In the genomic region with DNA sequence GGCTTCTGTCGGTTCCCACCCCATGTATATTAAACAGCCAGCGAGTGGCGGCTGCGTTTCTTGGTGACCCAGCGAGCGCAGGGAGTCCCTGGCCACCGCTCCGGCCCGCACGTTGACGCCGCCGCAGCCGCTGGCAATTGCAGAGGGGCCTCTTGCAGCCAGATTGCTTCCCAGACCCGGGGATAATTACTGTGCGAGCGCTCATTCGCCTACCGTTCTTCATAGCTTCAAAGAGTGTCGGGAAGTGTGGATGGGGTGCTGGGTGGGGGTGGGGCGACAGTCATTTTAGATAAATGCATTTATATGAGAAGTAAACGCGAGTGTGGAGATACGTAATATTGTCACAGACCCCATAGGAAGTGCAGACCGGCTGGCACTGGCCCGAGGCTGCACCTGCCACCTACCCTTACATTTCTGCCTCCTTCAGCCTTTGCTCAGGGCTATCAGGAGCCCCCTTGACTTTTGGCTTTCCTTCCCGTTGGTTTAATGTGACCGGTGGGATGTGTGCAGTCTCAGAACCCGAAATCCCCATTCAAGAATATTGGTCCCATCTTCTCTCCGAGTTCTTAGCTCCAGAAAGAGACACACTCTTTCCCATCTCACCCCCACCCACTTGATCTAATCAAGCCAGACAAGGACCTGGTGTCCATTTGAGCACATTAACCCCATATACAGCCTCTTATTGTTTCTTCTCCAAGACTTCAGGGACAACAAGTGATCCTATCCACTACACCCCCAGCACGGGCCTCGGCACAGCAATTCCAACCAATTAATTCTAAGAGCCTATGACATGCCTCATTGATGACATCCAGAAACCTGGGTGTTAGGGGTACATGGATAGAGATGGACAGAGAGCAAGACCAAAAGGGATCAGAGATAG, we compare ENCODE assay signal across 8 mouse cellular contexts. TPM values are rescaled to one million over a fixed set of nuclear protein-coding genes. Genes with fewer than 3 reads are reported as not detected.
DNase-seq lines count a peak whose midpoint lies in the region; ATAC-seq and TF ChIP-seq lines count a peak whose summit lies in the region.

No protein-coding gene starts in this region.

- H3K9ac ChIP-seq in heart, postnatal 0 days (replicated peaks; ENCODE audit: low read depth, low read length): no peak overlapping the region
- H3K9ac ChIP-seq in embryonic facial prominence, embryonic 12.5 days: no peak overlapping the region
- no peak overlapping the region for H3K9ac ChIP-seq in hindbrain, postnatal 0 days (replicated peaks; ENCODE audit: low read length)

- peaks cover 4% of the 10 kb centered on the region; the same call in 1 of the 2 replicates for H3K9me3 ChIP-seq in heart, postnatal 0 days (replicated peaks; ENCODE audit: control insufficient read depth, low read length)
- peaks cover 3% of the 10 kb centered on the region; the same call in 1 of the 2 replicates for H3K9me3 ChIP-seq in embryonic facial prominence, embryonic 12.5 days
- no peaks in the 10 kb centered on the region for H3K9me3 ChIP-seq in hindbrain, postnatal 0 days (ENCODE audit: low read length)

- TF ChIP-seq CTCF in heart, postnatal 0 days (IDR thresholded peaks at IDR 0.05; ENCODE audit: low read depth): no peak
- TF ChIP-seq CTCF in hindbrain, postnatal 0 days (IDR thresholded peaks at IDR 0.05; ENCODE audit: low read depth): no peak

- WGBS in heart, postnatal 0 days: 14% methylated on average over 32 of the region's 32 CpGs
- 2% methylated on average over 32 of the region's 32 CpGs for WGBS in embryonic facial prominence, embryonic 12.5 days
- WGBS in hindbrain, postnatal 0 days: 3% methylated on average over 32 of the region's 32 CpGs

- intact Hi-C loops in gastrocnemius, postnatal 36 days (cut with DNase I): no loop called here

- ATAC-seq in heart, postnatal 0 days (ENCODE audit: insufficient read depth, low read depth): no peak
- ATAC-seq in embryonic facial prominence, embryonic 12.5 days (ENCODE audit: insufficient number of reproducible peaks, insufficient read depth, low FRiP score, low TSS enrichment): no peak
- ATAC-seq in hindbrain, postnatal 0 days: 0 out of 2 replicates have a peak, but pooled peaks have one; percentile 19
- ATAC-seq in erythroid progenitor cell, adult 5-6 weeks (replicated peaks; ENCODE audit: low FRiP score, poor library complexity, severe bottlenecking): no peak

- DNase-seq in heart, postnatal 0 days (ENCODE audit: low spot score): no peak
- DNase-seq in heart, adult 8-10 months (ENCODE audit: low spot score): no peak
- DNase-seq in hindbrain, postnatal 0 days (ENCODE audit: low spot score): peak; percentile 51
- peak; percentile 63 for DNase-seq in neural tube, embryonic 10.5 days (ENCODE audit: extremely low spot score, low spot score)
- no peak for DNase-seq in frontal cortex, postnatal 10 days (ENCODE audit: low spot score in 2 of 2)
- DNase-seq in gastrocnemius, postnatal 36 days: no peak

- TF ChIP-seq EP300 in heart, postnatal 0 days (IDR thresholded peaks at IDR 0.05; ENCODE audit: low read depth): no peak

- no peaks in the 10 kb centered on the region for H3K36me3 ChIP-seq in heart, postnatal 0 days (replicated peaks; ENCODE audit: control insufficient read depth, insufficient read depth, low read length)
- H3K36me3 ChIP-seq in embryonic facial prominence, embryonic 12.5 days: no peaks in the 10 kb centered on the region
- no peaks in the 10 kb centered on the region for H3K36me3 ChIP-seq in hindbrain, postnatal 0 days (ENCODE audit: insufficient read depth, low read length)

- peak overlapping the region; percentile 57 for H3K4me2 ChIP-seq in heart, postnatal 0 days (ENCODE audit: low read depth, low read length)
- H3K4me2 ChIP-seq in embryonic facial prominence, embryonic 12.5 days (replicated peaks): peak overlapping the region; percentile 40
- H3K4me2 ChIP-seq in hindbrain, postnatal 0 days (ENCODE audit: low read depth, low read length): peak overlapping the region; percentile 60

- H3K4me3 ChIP-seq in heart, postnatal 0 days (ENCODE audit: low read depth, low read length): peak overlapping the region; percentile 31
- peak overlapping the region; percentile 18; the same call in 1 of the 2 replicates for H3K4me3 ChIP-seq in embryonic facial prominence, embryonic 12.5 days
- H3K4me3 ChIP-seq in hindbrain, postnatal 0 days (ENCODE audit: low read length): peak overlapping the region; percentile 28

- H3K27me3 ChIP-seq in heart, postnatal 0 days (ENCODE audit: control insufficient read depth, insufficient read depth, low read length): peaks cover 58% of the 10 kb centered on the region
- H3K27me3 ChIP-seq in embryonic facial prominence, embryonic 12.5 days: peaks cover 83% of the 10 kb centered on the region
- H3K27me3 ChIP-seq in hindbrain, postnatal 0 days (ENCODE audit: insufficient read depth, low read length): peaks cover 21% of the 10 kb centered on the region

- no peak overlapping the region for H3K27ac ChIP-seq in heart, postnatal 0 days (ENCODE audit: low read depth)
- H3K27ac ChIP-seq in embryonic facial prominence, embryonic 12.5 days: no peak overlapping the region
- no peak overlapping the region for H3K27ac ChIP-seq in hindbrain, postnatal 0 days

- peaks cover 15% of the 10 kb centered on the region; the same call in 1 of the 2 replicates for H3K4me1 ChIP-seq in heart, postnatal 0 days (ENCODE audit: control insufficient read depth, insufficient read depth)
- peaks cover 49% of the 10 kb centered on the region; the same call in 1 of the 2 replicates for H3K4me1 ChIP-seq in embryonic facial prominence, embryonic 12.5 days
- H3K4me1 ChIP-seq in hindbrain, postnatal 0 days (ENCODE audit: insufficient read depth, low read length): peaks cover 15% of the 10 kb centered on the region; the same call in 1 of the 2 replicates

RNA-seq across cellular contexts. Expression of gene Esrrg, which starts 3.0 kb away (rescaled TPM):
- 16.8 and 23.1 TPM in 2 replicates for total RNA-seq in heart, postnatal 0 days (2014; rRNA removed; ENCODE audit: low replicate concordance)
- 11.5 and 11.9 TPM in 2 replicates for polyA plus RNA-seq in heart, postnatal 0 days (2015; fragmentation: Nextera tagmentation; extraction: Ambion mirVana)
- 10 to 100 TPM; 44.1 to 47.4 (median 45.1) TPM for total RNA-seq in heart, adult 8-10 months (2022)
- 1.4 and 2.1 TPM in 2 replicates for polyA plus RNA-seq in embryonic facial prominence, embryonic 12.5 days (2016; fragmentation: Nextera tagmentation; extraction: Ambion mirVana)
- total RNA-seq in hindbrain, postnatal 0 days (2014; rRNA removed): 41.6 and 51.6 TPM in 2 replicates
- polyA plus RNA-seq in hindbrain, postnatal 0 days (2015; fragmentation: Nextera tagmentation; extraction: Ambion mirVana): 25.7 and 28.0 TPM in 2 replicates
- not detected in 2 replicates for total RNA-seq in erythroid progenitor cell, adult 5-6 weeks (2015; ENCODE audit: low replicate concordance)
- total RNA-seq in erythroid progenitor cell, adult 5-6 weeks (2017; ENCODE audit: low replicate concordance): not detected in 2 replicates
- total RNA-seq in gastrocnemius, postnatal 36 days (2021): 10 to 100 TPM; 18.5 to 30.4 TPM

Comparison
In these comparisons a context has a peak if more than half of its experiments do, and no peak if none do; other contexts are left out.
1. DNase-seq: peak in hindbrain, postnatal 0 days (single experiment) and neural tube, embryonic 10.5 days (single experiment); none in heart, postnatal 0 days (single experiment), heart, adult 8-10 months (single experiment), frontal cortex, postnatal 10 days (0 of 2) and gastrocnemius, postnatal 36 days (0 of 2).
2. RNA of gene Esrrg, which starts 3.0 kb away (total RNA-seq): 44.1 to 47.4 TPM in heart, adult 8-10 months, 41.6 to 51.6 TPM in hindbrain, postnatal 0 days, 18.5 to 30.4 TPM in gastrocnemius, postnatal 36 days and 16.8 to 23.1 TPM in heart, postnatal 0 days; not detected in erythroid progenitor cell, adult 5-6 weeks; every median in the first group is over 10 times any median in the second.
3. Peak in every context shown above with its lines, with median percentiles within 50 percentile points of each other: H3K4me2 ChIP-seq and H3K4me3 ChIP-seq.